Mouse (Mus musculus): ENCODE measurements around the gene Slc5a3.

The Slc5a3 gene

DNA sequence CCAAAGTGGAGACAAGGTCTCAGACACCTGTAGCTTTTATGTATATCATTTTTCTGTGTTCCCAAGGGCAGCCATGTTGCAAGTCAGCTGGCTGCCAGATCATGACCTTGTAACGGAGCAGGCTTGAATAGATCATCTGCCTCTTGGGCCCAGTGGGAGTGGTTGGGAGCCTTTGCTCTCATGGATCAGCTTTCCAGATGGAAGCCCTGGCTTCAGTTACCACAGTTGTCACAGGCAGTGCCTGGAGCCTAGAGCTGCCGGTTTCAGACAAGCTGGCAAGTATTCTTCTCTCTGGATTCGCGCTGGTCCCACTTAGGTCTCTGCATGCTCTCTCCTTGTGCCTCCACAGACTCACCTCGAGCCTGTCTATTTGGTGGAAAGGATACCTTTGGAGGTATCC is 44.0 kb downstream of the Slc5a3 start:
- no peak for TF ChIP-seq GATA4 (IDR thresholded peaks at IDR 0.05; ENCODE audit: insufficient replicate concordance, low read length)

DNA sequence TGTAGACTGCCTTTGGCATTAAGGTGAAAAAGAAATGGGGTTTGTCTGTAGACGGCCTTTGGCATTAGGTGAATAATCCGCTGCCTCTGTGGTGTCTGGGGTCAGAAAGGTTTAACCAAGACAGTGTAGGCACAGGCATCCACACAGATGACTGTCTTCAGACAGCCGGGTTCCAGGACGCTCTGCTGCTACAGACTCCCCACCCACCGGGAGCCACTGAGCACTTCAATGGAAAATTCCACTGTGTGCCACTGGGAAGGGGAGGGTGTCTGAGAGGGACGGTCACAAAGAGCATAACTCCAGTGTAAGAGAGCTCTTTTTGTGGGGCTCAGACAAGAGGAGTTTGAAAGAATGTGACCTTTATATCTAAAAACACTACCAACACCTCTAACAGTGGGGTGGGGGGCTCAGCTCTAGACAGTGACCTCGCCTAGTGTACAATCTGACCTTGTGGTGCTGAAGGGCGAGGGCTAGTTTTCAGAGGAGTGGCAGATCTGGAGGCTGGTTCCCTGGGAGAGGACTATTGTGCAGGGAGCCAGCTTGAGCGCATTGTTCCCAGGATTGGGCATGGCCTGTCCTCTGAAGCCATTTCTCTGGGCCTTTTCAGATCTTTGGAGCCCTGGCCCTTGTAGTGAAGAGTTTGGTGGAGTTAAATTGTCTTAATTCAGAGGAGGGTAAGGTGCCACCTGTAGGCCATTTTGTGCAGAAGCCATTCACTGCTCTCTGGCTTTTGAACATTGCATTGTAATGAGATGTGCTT is 45.6 kb downstream of the Slc5a3 start:
- no peak for TF ChIP-seq GATA4 (IDR thresholded peaks at IDR 0.05; ENCODE audit: insufficient replicate concordance, low read length)

DNA sequence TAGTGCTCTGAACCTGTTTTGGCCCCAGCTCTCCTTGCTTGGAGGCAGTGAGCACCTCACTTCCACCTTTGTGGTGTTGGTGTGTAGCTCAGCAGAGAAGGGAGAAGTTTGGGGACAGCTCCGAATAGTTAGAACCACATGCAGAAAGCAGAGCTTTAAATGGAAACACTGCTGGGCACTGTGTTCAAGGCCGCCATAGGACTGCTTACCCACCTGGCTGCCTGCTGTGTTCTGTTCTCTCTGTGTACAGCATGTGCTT is 46.1 kb downstream of the Slc5a3 start:
- no peak for TF ChIP-seq GATA4 (IDR thresholded peaks at IDR 0.05; ENCODE audit: insufficient replicate concordance, low read length)

DNA sequence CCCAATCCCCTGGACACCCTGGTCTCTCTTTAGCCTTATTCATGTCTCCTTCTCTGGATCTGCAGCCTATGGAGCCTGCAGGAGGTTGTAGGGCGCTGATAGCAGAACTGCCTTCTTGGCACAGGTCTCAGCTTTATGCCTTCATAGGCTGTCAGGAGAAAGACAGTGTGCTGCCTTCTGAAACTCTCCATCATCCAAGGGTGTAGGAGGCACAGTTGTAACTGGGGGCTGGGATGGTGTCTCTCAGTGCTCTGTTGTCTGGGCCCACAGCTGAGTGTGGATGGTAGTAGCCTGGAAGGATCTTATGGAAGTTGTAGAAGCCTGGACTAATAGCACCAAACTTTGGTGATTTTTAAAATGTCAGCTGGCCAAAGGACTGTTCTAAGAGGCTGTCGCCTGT is 46.8 kb downstream of the Slc5a3 start:
- no peak for TF ChIP-seq GATA4 (IDR thresholded peaks at IDR 0.05; ENCODE audit: insufficient replicate concordance, low read length)

DNA sequence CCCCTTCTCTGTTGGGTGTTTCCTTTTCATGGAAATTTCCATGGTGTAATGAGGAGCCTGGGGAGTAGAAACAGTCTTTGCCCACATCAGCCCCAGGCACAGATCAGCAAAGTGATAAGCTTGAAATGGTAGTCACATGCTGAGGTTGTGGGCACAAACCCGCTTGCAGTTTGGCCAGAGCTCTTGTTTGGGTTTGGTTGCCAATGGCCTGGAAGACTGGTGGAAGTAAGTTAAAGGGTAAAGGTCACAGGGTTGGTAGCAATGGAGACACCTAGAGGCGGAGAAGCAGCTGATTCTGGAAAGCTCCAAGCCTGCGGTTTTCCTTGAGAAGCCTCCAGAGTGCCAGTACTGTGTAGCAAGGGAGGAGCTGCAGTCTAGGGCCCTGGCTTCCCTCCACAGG is 47.5 kb downstream of the Slc5a3 start:
- TF ChIP-seq GATA4 (IDR thresholded peaks at IDR 0.05; ENCODE audit: insufficient replicate concordance, low read length), result peak; percentile 60; the same call in 1 of the 2 replicates

DNA sequence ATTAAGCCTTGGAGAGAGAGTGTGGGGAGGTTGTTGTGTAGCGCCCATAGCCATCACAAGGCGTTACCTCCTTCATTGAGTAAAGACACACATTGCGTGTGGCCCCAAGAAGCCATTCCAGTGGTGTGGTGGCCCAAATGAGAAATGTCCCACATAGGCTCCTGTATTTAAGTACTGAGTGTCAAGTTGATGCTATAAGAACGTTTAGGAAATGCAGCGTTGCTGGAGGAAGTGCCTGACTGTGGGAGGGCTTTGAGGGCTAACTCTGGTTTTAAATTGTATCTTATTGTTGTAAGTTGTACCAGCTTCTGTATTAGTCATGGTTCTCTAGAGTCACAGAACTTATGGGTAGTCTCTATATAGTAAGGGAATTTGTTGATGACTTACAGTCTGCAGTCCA is 49.2 kb downstream of the Slc5a3 start:
- TF ChIP-seq GATA4 (IDR thresholded peaks at IDR 0.05; ENCODE audit: insufficient replicate concordance, low read length), result no peak

DNA sequence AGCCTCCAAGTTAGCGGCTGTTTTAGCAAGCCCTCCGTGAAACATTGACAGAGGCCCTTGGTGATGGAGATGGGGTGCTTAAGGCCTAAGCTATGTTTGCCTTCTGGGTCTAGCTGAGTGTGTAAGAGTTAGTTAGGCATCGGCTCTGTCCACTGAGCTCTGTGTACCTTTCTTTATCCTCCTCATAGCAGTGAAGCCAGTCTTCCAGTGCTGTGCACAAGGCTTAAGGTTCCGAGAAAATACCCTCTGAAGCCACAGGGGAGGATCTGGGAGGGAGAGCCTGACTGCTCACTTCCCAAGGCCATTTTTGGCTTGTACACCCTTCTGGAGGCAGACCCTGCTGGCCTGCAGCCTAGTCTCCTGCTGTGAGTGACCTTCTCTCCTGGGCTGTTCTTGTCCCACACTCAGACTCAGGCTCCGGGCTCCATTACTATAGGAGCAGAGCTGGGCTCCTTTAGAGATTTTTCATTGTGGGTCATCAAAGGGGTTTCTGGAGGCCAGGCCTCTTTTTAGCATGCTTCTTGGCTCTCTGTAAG is 56.7 kb downstream of the Slc5a3 start:
- TF ChIP-seq GATA4 (IDR thresholded peaks at IDR 0.05; ENCODE audit: insufficient replicate concordance, low read length), result no peak

DNA sequence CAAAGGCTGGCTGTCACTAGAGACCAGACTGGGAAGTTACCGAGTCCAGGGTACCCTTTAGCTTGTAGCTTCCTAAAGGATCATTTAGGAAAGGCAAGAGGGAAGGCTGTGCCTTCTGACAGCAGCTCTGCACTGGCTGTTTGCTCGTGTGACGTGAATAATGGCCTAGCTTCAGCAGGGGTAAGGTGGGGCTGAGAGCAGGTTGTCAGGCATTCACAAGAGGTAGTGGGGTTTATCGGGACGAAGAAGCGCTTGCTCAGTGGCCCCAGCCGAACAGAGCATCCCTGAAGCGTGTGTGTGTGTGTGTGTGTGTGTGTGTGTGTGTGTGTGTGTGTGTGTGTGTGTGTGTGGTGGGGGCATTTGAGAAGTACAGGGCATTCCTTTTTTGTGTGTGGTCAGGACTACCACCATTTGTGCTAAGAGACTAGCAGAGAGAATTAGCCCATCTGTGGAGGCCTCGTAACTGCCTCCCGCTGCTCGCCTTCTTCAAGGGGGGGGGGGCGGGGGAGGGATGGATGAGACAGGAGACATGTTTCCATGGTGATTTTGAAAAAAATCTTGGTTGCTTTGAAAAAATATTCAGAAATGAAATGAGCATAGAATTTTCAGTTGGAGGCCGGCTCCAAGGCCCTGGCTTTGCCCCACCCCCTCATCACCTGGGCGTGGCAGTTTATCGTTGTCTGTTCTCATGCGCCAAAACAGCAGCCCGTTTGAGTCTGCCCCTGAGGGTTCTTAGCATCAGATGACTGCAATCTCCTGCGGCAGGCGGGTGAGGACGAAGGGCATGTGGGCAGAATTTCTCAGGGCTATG is 57.7 kb downstream of the Slc5a3 start:
- no peak for TF ChIP-seq GATA4 (IDR thresholded peaks at IDR 0.05; ENCODE audit: insufficient replicate concordance, low read length)

DNA sequence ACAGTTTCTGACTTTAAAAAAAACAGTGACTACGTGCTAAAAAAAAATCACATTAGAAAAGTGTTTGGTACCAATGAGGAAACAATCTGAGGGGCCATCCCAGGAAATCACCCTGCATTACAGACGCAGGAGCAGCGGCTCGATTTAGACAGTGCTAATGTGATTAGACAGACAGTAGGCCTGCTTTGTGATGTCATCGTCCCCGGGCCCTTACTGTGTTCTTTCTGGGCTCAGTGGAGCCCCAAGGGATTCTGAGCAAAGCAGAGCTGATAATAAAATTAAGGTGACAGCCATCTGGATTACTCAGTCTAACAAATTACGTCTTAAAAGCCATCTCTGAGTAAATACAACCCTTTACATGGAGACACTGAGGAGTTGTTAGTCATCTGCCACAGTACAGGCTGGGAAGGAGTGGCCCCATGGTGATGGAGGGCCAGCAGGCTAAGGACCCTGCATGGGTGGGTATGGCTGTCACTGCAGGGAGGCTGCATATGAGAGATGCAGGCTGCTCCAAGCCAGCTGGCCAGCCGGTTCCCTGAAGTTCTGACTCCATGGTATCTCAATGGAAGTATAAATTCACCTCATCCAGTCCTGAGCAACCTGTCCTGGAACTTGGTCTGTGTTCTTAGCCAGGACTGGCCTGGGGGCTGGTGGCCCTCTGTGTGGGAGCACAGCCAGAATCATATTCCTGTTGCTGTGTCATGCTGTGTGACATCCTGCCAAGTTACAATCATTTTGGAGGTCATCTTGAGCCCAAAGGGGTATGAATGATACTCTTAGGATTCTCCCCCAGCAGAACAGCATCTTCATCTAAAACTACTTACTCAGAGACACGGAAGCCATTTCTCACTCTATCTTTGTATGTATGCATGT is 59.5 kb downstream of the Slc5a3 start:
- no peak for TF ChIP-seq GATA4 (IDR thresholded peaks at IDR 0.05; ENCODE audit: insufficient replicate concordance, low read length)

DNA sequence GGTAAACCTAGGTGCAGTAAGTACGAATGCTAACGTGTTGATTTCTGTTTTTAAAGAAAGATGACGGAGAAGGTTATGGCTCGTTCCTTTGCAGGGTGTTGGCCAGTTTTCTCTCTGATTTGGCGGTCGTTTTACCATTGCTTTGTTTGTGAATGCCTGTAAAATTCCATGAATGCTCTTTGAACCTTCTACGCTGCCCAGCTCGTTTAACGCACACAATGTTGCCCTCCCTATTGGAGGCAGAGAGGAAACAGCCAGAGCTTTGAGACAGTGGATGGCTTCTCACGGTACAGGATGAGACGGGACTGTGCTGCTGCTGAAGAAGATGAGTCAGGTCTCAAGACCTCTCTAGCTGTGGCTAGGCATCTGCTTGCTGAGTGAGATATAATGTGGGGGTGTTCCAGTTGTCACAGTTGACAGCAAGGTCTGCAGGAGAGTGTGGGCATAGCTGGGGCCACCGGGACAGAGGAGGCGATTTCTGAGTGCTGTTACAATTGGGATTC is 60.9 kb downstream of the Slc5a3 start:
- TF ChIP-seq GATA4 (IDR thresholded peaks at IDR 0.05; ENCODE audit: insufficient replicate concordance, low read length), result no peak

DNA sequence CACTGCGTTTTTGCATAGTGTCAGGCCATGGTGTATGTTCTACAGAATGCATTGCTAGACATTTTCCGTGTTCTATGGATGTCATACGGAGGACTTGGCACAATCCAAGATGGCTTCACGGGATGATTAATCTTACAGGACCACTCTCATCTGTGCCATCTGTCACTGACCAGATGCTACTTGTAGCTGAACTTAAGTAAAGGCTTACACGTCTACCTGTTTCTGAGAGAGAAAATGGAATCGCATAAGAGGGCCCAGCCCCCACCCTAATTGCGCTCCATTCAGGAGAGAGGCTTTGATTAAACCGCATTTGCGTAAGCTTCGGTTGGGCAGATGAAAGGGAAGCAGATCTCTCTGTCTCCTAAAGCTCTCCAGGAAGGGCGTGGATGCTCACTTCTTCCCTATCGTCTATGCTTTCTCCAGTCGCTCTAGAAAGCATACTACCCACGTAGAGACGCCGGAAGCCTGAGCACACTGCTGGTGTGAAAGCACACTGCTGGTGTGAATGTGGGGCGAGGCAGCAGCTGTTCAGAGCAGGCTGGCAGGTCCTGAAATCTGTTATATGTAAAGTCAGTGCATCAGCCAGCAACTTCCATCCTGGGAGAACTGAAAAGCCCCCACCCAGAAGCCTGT is 62.9 kb downstream of the Slc5a3 start:
- TF ChIP-seq GATA4 (IDR thresholded peaks at IDR 0.05; ENCODE audit: insufficient replicate concordance, low read length), result no peak

DNA sequence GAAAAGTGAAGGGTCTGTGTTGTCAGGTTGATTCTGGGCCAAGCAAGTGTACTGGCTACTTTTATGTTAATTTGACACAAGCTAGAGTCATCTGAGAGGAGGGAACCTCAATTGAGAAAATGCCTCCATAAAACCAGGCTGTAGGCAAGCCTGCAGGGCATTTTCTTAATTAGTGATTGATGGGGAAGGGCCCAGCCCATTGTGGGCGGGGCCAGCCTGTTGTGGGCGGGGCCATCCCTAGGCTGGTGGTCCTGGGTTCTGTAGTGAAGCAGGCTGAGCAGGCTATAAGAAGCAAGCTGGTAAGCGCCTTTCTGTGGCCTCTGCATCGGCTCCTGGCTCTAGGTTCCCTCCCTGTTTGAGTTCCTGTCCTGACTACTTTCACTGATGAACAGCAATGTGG is 69.1 kb downstream of the Slc5a3 start:
- no peak for TF ChIP-seq GATA4 (IDR thresholded peaks at IDR 0.05; ENCODE audit: insufficient replicate concordance, low read length)

DNA sequence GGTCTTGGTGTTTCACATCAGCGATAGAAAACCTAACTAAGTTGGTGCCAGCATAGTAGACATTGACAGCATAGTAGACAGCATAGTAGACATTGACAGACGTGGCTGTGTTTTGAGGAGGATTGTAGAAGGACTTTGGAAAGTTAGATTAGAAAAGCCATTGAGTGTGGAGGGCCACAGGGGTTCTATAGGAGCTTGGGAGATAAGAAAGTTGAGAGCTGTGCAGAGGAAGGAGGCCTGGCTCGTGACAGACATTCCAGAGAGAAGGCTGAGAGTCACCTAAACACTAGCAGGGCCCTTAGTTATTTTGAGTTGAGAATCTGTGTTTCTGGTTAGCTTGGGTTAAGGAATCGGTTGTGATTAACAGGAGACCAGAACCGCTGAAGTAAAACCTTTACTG is 69.5 kb downstream of the Slc5a3 start:
- no peak for TF ChIP-seq GATA4 (IDR thresholded peaks at IDR 0.05; ENCODE audit: insufficient replicate concordance, low read length)

DNA sequence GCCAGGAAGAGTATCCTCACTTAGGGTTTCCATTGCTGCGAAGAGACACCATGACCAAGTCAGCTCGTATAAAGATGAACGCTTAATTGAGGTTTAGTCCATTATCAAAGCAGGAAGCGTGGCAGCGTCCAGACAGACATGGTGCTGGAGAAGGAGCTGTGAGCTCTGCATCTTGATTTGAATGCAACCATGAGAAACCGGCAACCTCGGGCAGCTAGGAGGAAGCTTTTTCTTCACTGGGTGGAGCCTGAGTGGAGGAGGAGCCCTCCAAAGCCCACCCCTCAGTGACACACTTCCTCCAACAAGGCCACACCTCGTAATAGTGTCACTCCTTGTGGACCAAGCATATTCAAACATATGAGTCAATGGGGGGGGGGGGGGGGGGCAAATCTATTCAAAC is 71.7 kb downstream of the Slc5a3 start:
- no peak for TF ChIP-seq GATA4 (IDR thresholded peaks at IDR 0.05; ENCODE audit: insufficient replicate concordance, low read length)

DNA sequence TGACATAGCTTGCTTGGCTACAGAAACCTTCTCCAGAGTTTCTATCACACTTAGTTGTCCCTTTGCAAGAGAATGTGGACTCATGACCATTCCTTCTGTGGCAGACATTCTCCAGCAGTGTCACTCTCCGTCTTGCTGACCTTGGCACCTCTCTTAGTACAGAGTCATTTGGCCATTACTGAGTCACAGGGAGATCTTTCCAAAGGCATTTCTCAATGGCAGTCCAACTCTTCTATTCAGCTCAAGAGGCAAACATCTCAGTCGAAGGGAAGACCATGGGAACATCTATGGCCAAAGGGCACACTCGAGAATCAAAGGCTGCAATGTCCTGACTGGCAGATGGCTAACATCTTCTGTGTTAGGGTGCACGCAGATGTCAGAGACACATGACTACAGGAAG is 74.4 kb downstream of the Slc5a3 start:
- no peak for TF ChIP-seq GATA4 (IDR thresholded peaks at IDR 0.05; ENCODE audit: insufficient replicate concordance, low read length)

Data from liver, adult (tissue).